Mouse (Mus musculus) C2C12 (cell line): ENCODE results near the gene Clstn2.

Experiments used
- CTCF ChIP-seq: IDR thresholded peaks from one replicate; pipeline ENCODE4 v1.5.1; 2011; ENCODE audit not compliant: control insufficient read depth, insufficient read depth, insufficient read length
- MAX ChIP-seq: IDR thresholded peaks from one replicate; pipeline ENCODE4 v1.6.1; 2011; ENCODE audit warnings: mild to moderate bottlenecking, control low read depth
- MYOD1 ChIP-seq: IDR thresholded peaks from one replicate; pipeline ENCODE4 v1.6.1; 2011; ENCODE audit warnings: low read depth; ENCODE audit not compliant: control insufficient read depth, insufficient read length
- MYOG ChIP-seq: IDR thresholded peaks from one replicate; pipeline ENCODE4 v1.6.1; 2011; ENCODE audit not compliant: control insufficient read depth, insufficient read length; ENCODE audit errors: extremely low read depth
- USF1 ChIP-seq: IDR thresholded peaks from one replicate; pipeline ENCODE4 v1.6.1; 2011; ENCODE audit warnings: low read depth, mild to moderate bottlenecking, control low read depth, moderate library complexity

DNA sequence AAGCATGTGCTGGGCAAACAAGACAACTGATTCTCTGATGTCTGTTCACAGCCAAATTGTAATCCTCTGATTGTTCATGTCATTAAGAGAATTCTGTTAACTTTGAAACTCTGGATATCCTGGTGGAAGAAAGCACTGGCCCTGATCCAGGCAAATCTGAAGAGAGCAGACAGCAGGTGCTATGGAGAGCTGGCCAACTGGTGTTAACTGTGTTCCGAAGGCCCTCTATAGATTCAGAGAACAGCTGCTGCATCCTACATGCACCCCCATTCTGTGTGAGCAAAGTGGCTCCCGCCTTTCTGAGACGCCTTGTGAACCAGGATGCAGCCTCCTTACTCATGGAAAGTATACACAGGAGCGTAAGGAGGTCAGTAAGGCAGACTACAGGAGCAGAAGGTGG is 66.3 kb downstream of the Clstn2 start:
- TF ChIP-seq CTCF (no peak), MAX (no peak), USF1 (no peak), MYOD1 (no peak), MYOG (no peak)
